Mouse (Mus musculus): ENCODE data around the gene Nprl3.

- TF ChIP-seq CTCF (IDR thresholded peaks at IDR 0.05): no peak
- peak; percentile 16; the same call in 1 of the 2 replicates for TF ChIP-seq EP300 (IDR thresholded peaks at IDR 0.05)
Measured at GRCm38 (mm10) chr11:32222570-32223194, 44.8 kb downstream of the Nprl3 start.
